Mouse (Mus musculus): ENCODE data around the gene Eapp.

The Eapp gene

DNA sequence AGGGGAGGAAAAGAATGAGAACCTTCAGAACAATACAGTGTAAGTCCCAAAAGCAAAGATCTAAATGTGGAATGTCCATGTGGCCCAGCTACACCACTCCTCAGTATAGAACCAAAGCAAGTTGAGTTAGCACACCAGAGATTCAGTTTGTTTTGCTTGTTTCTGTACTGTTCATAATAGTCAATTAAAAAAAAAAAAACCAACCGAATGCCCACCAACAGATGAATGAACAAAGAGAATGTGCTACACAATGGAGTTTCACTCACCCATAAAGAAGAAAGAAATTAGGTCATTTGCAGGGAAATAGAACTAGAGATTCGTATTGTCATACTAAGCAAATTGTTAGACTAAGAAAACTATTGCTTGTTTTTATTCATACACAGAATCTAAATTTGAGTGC is 63.6 kb downstream of the Eapp start:
- no peak for DNase-seq

DNA sequence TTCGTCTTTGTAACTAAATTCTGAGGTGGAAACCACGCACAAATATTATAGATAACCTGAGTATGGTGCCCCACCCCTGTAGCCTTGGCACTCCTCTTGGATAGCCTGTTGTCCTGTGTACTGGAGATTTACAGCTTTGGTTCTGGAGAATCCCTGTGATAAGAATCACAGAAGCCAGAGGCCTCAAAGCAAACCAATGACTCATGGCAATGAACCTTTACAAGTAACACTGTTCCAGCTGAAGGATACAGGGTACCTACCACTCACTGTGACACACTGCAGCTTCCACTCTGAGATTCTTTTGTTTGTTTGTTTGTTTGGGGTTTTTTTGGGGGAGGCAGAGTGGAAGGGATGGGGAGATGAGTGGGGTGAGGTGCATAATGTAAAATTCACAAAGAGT is 73.8 kb downstream of the Eapp start:
- DNase-seq, result no peak

Measured in liver (tissue).